Mouse (Mus musculus) olfactory bulb, adult 2 months (tissue): ENCODE results near the gene Leng9.

ENCODE experiments used
- CTCF ChIP-seq: fragments of 200-500 bp; IDR thresholded peaks from 2 replicates; pipeline ENCODE4 v1.5.1; 2012; ENCODE audit warnings: low read depth, mild to moderate bottlenecking, low read length, moderate library complexity; ENCODE audit not compliant: insufficient read depth
- POLR2A ChIP-seq: fragments of 200-500 bp; IDR thresholded peaks from 2 replicates; pipeline ENCODE4 v1.6.1; 2012; ENCODE audit warnings: mild to moderate bottlenecking, low read depth, low read length, moderate library complexity; ENCODE audit not compliant: insufficient read depth

DNA sequence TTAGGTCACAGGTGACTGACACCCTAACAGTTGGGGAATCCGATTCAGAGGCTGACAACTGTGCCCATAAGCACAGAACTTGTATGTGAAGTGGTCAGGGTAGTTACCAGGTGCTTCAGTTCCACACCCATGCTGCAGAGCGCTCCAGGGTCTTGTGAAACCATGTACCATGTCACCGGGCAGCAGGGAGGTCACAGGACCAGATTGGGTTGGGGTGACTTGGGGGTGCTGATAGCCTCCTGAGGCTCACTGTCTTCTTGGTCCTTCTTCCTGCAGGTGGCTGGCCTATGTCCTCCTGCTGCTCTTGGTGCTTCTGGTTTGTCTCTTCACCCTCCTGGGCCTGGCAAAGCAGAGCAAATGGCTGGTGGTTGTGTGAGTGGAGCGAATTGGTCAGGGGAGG lies 22.3 kb downstream of the Leng9 start:
- TF ChIP-seq CTCF, result no peak
- no peak for TF ChIP-seq POLR2A
